Mouse (Mus musculus) spleen, postnatal 14 days (tissue): ENCODE measurements around the gene Rdh19.
"Not testable (repeated sequence)": the region's sequence is repeated elsewhere in the genome, so short reads cannot be mapped to it uniquely, and the experiment has no call there.

Experiments
- DNase-seq, 2 experiments: peaks; one replicate each; pipeline ENCODE4 v3.0.0; 2021 to 2022; ENCODE audit warnings: low spot score in 2 of 2

The Rdh19 gene

DNA sequence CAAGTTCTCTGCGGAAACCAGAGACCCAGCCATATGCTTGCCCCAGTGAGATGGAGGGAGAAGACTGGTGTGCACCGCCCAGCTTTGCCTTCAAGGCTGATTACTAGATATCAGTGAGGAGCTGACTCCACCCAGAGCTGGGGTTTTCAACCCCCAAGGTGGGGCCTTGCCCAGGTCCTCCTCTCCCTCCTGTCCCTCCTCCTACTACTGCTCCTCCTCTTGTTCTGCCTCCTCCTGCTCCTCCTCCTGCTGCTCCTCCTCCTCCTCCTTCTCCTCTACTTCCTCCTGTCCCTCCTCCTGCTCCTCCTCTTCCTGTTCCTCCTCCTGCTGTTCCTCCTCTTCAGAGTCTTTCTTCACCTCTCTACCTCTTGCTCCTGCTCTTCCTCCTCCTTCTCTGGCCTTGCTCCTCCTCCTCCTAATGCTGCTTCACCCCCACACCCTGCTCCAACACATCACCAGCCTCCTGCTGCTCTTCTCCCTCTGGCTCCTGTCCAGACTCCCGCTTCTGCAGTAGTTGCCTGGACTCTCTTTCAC is 29.5 kb downstream of the Rdh19 start:
- no peak for DNase-seq

DNA sequence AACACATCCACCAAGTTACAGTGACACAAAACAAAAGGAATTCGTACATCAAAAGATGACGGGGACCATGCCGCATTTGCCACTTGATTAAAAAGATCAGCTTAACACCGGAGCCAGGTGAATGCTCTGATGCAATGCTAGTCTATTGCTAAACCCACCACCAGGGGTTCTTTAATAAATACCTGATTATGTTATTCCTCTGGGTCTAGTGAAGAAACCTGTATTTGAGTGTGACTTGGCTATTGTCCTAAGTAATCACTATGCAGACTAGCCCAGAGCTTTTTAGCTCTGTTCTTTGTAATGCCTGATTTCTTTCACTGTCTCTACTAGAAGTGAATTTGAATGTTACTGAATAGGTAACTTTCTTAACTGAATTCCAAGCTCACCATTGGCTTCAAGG is 31.3 kb downstream of the Rdh19 start:
- DNase-seq = no peak

DNA sequence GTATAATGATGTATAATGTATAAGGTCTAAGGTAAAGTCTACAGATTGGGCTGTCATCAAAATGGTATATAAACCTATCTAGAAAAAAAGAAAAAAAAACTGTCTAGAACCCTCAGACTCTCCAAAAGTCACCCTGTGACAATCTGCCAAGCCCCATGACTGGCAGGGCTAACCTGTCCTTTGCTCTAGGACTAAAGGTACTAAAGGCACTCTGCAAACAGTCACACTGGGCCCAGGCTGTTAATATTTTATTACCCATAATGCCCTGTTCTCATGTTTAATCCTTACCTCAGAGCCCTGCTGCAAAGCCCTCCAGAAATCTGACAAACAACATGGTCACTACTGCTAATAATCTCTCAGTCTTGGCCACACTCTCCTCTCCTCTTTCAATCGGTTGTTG is 36.8 kb downstream of the Rdh19 start:
- no peak for DNase-seq

DNA sequence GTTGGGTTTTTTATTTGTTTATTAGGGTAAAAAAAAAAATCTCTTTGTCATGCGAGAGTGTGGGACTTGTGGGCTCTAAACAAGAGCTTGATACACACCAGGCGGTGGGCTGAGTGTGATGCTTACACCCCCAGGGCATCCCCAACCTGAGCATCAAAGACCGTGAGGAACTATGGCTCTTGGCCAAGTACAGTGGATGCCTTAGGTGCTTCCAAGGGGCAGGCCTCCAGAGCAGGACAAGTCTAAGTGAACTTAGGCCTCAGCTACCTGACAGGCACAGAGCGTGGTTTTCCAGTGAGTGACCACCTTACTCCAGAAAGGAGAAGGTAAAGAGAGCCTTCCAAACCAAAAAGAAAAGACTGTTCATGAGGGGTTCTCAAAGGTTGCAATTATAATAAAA is 37.2 kb downstream of the Rdh19 start:
- no peak for DNase-seq

DNA sequence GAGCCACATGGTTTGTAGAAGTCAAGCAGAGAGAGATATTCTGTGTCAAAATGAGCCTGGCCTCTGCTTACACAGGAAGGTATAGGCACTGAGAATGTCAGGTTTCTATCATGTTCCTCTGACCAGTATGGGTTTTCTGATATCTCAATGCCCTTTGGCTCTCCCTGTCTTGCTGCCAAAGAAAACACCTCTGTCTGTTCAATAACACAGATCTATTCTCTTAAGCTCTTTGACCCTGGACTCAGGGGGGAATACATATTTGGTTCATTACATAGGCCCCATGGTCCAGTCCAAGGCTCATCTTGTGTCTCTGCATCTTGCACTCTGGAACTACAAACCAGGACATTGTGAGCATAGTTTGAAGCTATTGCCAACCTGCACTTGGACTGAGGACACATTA is 38.9 kb downstream of the Rdh19 start, which contains the start of gene Rdh7:
Gene Rdh7 (minus strand): TSS at position 213 of the 400 bp plus-strand sequence.
- no peak for DNase-seq

DNA sequence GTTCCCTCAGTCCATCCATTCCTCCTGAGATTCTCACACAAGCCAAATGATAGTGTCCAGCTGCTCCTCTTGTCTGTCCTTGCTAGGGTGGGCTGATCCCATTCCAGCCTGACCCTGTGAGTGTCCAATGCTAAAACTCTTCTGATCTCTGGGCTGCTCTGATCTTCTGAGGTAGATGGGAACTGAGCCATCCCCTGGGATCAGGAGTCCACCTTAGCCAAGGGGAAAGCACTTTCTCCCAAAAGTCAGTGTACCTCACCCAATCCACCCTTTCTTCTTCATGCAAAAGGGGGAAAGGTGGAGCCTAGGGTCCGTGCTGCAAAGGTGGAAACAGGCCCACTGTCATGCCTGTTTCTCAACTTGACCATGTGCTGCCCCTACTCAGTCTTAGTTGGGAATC is 41.8 kb downstream of the Rdh19 start:
- DNase-seq = no peak

DNA sequence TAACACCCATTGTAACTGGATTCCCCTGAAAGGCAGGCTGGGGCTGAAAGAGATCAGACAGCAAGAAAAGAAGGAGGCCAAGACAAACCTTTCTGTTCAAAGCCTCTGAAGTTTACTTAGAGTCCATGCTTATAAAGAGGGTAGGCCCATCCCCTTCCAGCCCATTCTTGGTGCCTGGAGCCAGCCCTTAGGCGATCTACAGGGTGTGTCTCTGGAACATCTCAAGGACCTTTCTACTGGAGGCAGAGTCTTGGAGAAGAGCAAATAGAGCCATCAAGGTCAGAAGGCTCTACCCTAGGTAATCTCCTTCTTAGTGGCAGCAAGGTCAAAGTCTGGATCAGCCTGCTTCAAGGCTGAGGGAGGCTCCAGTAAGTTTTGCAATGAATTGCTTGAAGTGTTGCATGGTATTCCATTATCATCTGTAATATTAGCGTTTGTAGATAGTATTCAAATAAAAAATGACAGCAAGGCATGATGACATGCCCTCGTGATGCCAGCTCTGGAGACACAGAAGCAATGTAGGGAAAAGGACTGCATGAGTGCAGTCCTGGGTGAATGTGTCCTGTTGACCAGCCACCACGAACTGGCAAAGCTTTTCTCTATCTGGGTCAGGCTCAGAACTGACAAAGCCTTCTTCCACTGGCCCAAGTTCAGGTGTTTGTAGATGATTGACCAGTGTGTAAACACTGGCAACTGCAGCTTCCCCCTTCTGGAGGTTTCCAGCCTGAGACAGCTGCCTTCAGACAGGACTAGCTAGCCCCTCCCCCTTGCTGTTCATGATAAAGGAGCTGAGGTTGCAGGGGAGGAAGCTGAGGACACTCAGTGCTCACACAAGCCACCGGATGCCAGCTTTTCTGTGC is 43.7 kb downstream of the Rdh19 start:
- DNase-seq = not testable (repeated sequence)

DNA sequence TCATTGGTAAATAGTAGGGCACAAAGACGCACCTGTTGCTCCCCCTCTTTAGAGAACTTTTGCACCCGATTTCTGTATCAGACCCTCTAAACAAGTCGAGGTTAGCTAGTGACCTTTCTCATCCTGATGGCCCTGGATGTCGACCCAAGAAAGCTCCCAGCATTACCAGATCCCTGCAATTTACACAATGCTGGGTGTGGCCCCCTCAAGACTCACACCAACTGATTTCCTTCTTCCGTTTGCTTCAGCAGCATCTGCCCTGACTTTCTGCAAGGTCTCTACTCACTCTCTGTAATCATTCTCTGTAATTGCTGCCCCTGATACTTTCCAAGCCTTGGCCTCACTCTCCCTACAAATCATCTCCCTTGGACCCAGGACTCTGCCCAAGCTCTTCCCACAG is 47.0 kb downstream of the Rdh19 start:
- no peak for DNase-seq

DNA sequence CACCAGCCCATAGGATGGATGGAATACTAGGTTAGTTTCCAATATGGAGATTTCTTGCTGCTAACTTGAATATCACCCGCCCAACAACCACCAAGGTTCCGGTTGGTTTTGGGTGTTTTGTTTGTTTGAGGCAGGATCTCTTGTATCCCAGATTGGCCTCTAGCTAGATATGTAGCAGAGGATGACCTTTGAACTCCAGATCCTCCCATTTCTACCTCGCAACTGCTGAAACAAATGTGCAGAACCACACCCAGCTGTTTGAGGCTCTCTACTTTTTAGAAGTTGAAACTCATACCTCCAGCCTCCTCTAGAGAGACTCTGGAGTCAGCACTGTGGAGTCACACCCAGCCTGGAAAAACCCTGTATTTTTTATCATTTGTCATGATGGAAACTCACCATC is 47.8 kb downstream of the Rdh19 start:
- DNase-seq = no peak

DNA sequence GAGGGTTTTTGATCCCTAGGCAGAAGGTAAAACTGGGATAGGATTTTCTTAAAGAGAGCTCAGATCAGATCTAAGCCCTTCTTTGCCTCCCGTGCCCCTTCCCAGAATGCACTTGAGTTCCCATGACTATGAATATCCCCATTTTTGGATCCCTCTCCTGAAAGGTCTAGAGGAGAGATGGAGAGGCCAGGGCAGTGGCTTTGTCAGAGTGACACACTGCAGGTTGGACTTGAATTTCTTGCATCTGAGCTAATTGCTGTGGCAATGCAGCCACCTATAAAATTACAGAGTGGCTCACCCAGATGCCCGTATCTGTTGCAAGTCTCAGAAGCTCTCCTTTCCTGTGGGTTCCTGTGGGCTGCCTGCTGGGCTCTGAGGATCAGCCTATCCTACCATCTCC is 48.5 kb downstream of the Rdh19 start, which contains the start of gene Sdr9c7:
Gene Sdr9c7 (plus strand): TSS at position 301 of the 400 bp plus-strand sequence.
- no peak for DNase-seq

DNA sequence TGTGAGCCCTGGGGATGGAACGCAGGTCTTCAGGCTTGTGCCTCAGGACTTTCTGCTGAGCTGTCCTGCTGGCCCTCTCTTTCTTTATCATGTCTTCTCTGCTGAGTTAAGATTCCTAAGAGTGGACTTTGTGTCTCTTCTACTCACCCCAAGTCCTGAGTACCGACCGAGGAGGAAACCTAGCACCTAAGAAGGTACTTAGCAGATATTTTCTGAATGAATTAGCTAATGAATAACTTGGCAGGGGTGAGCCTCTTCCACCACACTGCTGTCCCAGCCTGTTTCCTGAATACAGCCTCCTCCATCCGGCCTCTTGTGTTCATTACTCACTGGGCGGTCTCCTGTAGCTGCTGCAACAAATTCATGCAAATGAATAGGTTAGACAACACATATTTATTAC is 50.1 kb downstream of the Rdh19 start:
- DNase-seq = no peak

DNA sequence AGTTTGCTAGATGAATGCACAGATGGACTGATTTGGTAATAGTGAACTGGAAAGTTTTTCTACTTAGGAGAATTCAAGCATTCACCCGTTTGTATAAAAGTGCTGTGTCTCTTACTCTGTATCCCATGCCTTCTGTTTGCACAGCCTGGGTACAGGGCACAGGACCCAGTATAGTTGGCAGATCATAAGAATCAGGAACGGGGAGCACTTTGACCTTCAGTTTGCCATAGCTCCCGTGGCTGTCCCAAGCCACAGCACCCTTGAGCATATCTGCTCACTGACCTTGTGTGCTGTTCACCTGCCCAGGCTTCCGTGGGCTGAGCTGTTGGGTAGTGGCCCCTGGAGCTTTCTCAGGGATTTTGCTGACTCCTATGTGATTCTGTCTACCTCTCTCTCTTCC is 52.0 kb downstream of the Rdh19 start:
- DNase-seq = no peak

DNA sequence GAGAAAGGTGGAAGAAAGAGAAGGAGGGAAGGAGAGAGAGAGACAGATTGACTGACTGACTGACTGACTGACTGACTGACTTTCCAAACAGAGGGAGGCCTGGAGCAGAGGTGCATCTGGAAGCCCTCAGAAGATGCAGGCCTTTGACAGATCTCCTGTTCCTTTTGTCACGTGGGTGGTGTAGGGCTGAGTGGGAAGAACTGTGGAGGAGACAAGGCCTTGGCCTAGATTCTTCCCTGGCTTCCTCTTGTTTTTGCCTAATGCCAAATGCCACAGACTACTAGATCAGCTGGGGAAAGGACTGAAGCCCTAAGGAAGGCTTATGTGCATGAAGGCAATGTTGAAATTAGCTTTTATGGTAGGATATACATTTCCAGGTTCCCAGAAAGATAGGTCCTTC is 53.4 kb downstream of the Rdh19 start:
- no peak for DNase-seq

DNA sequence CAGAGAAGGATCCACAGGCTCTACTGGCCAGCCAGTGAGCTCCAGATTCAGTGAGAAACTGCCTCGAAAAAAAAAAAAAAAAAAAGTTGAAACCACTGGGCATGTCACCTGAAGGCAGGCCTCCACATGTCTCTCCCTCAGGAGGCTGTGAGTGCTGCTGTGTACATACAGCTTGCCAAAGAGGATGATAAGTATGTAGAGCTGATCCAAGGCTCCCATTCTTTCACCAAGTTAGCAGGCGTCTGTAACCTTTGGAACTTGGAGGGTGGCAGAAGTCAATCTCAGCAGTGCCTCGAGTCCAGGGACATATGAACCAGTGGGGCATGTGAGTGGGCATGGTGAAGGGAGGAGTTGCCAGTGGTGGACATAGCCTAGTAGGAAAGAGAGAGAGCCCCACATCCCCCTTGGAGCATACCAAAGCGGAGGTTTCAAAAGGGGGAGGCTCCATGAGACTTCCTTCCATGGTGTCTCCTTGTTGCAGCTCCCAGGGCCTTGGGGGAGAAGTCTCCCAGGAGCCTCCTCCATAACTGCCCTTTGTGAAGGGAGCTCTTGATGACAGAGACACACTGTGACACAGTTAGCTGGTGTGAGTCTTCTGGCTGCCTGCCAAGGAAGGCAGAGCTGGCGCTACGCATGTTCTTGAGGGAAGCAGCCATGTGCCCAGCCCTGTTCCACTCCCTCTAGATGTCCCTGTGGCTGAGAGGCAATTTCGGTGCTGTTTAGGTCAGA is 55.2 kb downstream of the Rdh19 start:
- DNase-seq = no peak

DNA sequence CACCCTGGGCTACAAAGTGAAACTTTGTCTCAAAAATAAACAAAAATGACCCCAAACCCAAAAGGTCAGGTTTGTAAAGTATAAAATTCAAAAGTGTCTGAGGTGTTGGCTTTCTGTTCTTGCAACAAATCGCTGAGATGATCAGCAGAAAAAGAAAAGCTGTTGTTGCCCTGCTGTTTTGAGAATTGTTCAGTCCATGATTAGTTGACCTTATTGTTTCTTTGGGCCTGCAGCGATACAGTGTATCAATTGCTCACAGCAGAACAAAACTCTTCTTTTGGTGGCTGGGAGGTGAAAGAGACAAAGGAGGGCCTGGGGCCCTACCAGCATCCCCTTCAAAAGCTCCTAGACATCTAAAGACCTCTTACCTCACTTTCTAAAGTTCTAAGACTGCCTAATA is 56.4 kb downstream of the Rdh19 start:
- no peak for DNase-seq

DNA sequence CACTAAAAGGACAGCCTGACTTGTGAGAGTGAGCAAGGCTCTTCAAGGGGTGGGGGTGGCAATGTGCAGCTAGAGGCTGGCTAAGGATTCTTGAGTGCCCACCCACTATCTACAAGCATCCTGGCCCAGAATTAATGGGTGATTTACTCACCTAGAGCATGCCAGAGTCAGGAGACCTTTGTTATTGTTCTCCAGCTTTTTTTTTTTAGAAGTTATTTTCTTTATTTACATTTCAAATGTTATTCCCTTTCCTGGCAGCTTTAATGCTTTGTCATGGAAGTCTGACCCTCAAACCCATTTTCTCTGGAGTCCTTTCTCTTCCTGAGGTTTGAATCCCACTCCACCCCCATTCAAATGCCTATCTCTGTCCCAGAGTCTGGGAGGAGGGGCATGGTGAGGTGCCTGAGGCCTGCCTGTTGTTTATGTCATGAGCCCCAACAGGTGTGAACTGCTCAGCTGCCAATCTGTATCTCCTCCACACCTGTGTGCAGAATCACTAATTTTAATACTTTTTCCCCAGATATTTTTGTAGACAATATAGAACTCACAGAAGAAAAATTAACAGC is 57.7 kb downstream of the Rdh19 start:
- DNase-seq = no peak
